ENCODE assay signal across 23 mouse cellular contexts in the genomic region with DNA sequence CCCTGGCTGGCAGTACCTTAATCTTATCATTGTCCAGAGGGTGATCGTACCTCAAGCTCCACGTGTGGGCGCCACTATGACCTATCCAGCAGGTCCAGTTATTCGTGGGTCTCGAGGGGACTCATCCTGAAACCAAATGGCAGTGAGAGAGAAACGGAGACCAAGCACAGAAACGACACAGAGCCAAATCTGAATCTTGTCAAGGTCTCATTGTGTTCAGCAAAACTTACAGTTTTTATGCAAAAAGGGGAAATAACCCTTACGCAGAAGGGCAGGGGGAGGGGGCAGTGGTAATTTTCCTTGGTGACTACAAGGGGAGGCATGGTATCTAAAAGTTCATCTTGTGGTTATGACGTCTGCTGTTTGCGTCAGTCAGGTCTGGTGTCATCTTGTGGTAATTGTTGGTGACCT. TPM values are rescaled to one million over a fixed set of nuclear protein-coding genes. Genes with fewer than 3 reads are reported as not detected.
DNase-seq lines count a peak whose midpoint lies in the region; TF ChIP-seq lines count a peak whose summit lies in the region.
"Not testable (repeated sequence)": the region's sequence is repeated elsewhere in the genome, so short reads cannot be mapped to it uniquely, and the experiment has no call there.
"Had no signal": no experiment of that assay in that cellular context is flagged by ENCODE, and none has a peak within 500 bp of the region (broad histone marks: within the 10 kb centered on the region; RNA-seq: fewer than 3 reads in every experiment).

No protein-coding gene starts in this region.

- DNase-seq in 3T3-L1 (ENCODE audit: low read depth, low spot score) (peak; percentile 59), MEL (ENCODE audit: low read depth, low spot score) (peak; percentile 19), adipocyte (ENCODE audit: low spot score) (peak; percentile 48)
- DNase-seq in CD4-positive helper T cell, adult 2 months (ENCODE audit: low read depth, low spot score) = peak; percentile 31
- peak; percentile 65 for DNase-seq in adrenal gland, postnatal 10 days
- peak; percentile 14 for DNase-seq in c-Kit-positive CD71-negative TER-119-negative erythroid progenitor cells, embryonic 14.5 days (ENCODE audit: low read depth)

- TF ChIP-seq POLR2A in MEL (IDR thresholded peaks at IDR 0.05; ENCODE audit: control insufficient read depth in 1 of 2, insufficient read depth in 1 of 2, low read depth in 1 of 2, low read length in 2 of 2, poor library complexity in 1 of 2); myocyte (IDR thresholded peaks at IDR 0.05; ENCODE audit: insufficient read length, low read depth): not testable (repeated sequence)

- H3K4me2 ChIP-seq in myocyte (ENCODE audit: low read depth) = peak overlapping the region; percentile 92

- H3K36me3 ChIP-seq in MEL (ENCODE audit: control insufficient read depth in 1 of 2, insufficient read depth in 2 of 2, low read length in 2 of 2); myocyte (ENCODE audit: control insufficient read depth, insufficient read depth): not testable (repeated sequence)

- H3K79me2 ChIP-seq in MEL (ENCODE audit: control insufficient read depth, insufficient read depth, low read length, poor library complexity); myocyte (ENCODE audit: control insufficient read depth, insufficient read depth): not testable (repeated sequence)

- H3K9me3 ChIP-seq in MEL (replicated peaks; ENCODE audit: insufficient read depth, low read length) = not testable (repeated sequence)

- H3K4me1 ChIP-seq in MEL (ENCODE audit: control insufficient read depth in 1 of 2, insufficient read depth in 2 of 2, low read length in 2 of 2) = not testable (repeated sequence)

- H3K9ac ChIP-seq in MEL (ENCODE audit: control insufficient read depth, low read depth, low read length, poor library complexity, severe bottlenecking) = not testable (repeated sequence)

- not testable (repeated sequence) for TF ChIP-seq EP300 in MEL (IDR thresholded peaks at IDR 0.05; ENCODE audit: low read depth in 1 of 2, low read length in 2 of 2)

- not testable (repeated sequence) for H3K27ac ChIP-seq in MEL (ENCODE audit: control insufficient read depth, low read depth, low read length)

- TF ChIP-seq RAD21 in MEL (IDR thresholded peaks at IDR 0.05; ENCODE audit: low read depth, low read length) = not testable (repeated sequence)

- TF ChIP-seq CTCF in MEL (IDR thresholded peaks at IDR 0.05 in 2 of 3, conservative IDR thresholded peaks at IDR 0.05 in 1 of 3; ENCODE audit: control insufficient read depth in 1 of 3, insufficient read depth in 1 of 3, low read depth in 2 of 3, low read length in 3 of 3, poor library complexity in 1 of 3, severe bottlenecking in 1 of 3) = not testable (repeated sequence)

- H3ac ChIP-seq in myocyte (ENCODE audit: control insufficient read depth, insufficient read length) = not testable (repeated sequence)

- not testable (repeated sequence) for H3K27me3 ChIP-seq in MEL (ENCODE audit: control insufficient read depth in 1 of 2, insufficient read depth in 2 of 2, low read length in 2 of 2); myocyte (ENCODE audit: control insufficient read depth, insufficient read depth, insufficient read length)

- H3K4me3 ChIP-seq in MEL (ENCODE audit: control insufficient read depth in 1 of 2, insufficient read depth in 1 of 2, low read depth in 2 of 2, low read length in 2 of 2) (peak overlapping the region; percentile 44 to 66), myocyte (peak overlapping the region; percentile 58)

RNA-seq across cellular contexts. Expression of gene Vmn2r89, which starts 31.3 kb away (rescaled TPM):
- total RNA-seq in MEL (2012; rRNA removed) = not detected in 2 replicates
- polyA plus RNA-seq in MEL (2012; ENCODE audit: insufficient read depth in 1 of 2, insufficient read length in 2 of 2, low read depth in 1 of 2, low replicate concordance in 2 of 2, missing spikeins in 1 of 2) (not detected), myocyte (2012; fragmentation: generic; extraction: Trizol) (not detected)
- not detected for total RNA-seq in adrenal gland, postnatal 10 days (2021)
- total RNA-seq: gastrocnemius, postnatal 10 days; gastrocnemius, postnatal 4 days; heart, adult 2 months; heart, postnatal 14 days; hematopoietic stem cell, adult 5-6 weeks; hindbrain, postnatal 0 days had no signal
- polyA plus RNA-seq: activated CD4-positive, CD25-positive, alpha-beta regulatory T cell, adult 4 months; embryonic facial prominence, embryonic 13.5 days; forebrain, embryonic 12.5 days; forebrain, embryonic 16.5 days; frontal cortex, adult 2 months; heart, adult 2 months; heart, embryonic 11.5 days; heart, embryonic 15.5 days; hindbrain, embryonic 13.5 days; hindbrain, postnatal 0 days; intestine, embryonic 15.5 days; kidney, embryonic 14.5 days had no signal

Comparison
In these comparisons a context has a peak if more than half of its experiments do, and no peak if none do; other contexts are left out.
1. DNase-seq: peak in every context shown above with its lines; median percentile 65 in adrenal gland, postnatal 10 days; 59 in 3T3-L1; 48 in adipocyte; 31 in CD4-positive helper T cell, adult 2 months; 19 in MEL; 14 in c-Kit-positive CD71-negative TER-119-negative erythroid progenitor cells, embryonic 14.5 days.